Mouse (Mus musculus) liver, embryonic 16.5 days (tissue): ENCODE data around the gene Tlcd2. TPM values are rescaled to one million over a fixed set of nuclear protein-coding genes. Genes with fewer than 3 reads are reported as not detected.

Experiments used
- ATAC-seq: fragments of 200-750 bp; cut with Nextera tagmentation; 2 replicates; pipeline ENCODE4 v1.8.0; 2017; ENCODE audit warnings: low read depth, mild to moderate bottlenecking, moderate number of reproducible peaks, moderate library complexity
- H3K27ac ChIP-seq: fragments of 300-500 bp; sonication (generic); 2 replicates; pipeline ENCODE4 v1.5.1; 2014; ENCODE audit warnings: mild to moderate bottlenecking, low read length
- H3K27me3 ChIP-seq: fragments of 300-500 bp; sonication (generic); 2 replicates; pipeline ENCODE4 v1.6.1; 2014; ENCODE audit warnings: low read depth, low read length, mixed read lengths; ENCODE audit not compliant: control insufficient read depth, insufficient read depth
- H3K36me3 ChIP-seq: fragments of 300-500 bp; sonication (generic); 2 replicates; pipeline ENCODE4 v1.6.1; 2014; ENCODE audit warnings: mild to moderate bottlenecking; ENCODE audit not compliant: control insufficient read depth, insufficient read depth
- H3K4me1 ChIP-seq: fragments of 300-500 bp; sonication (generic); 2 replicates; pipeline ENCODE4 v1.6.1; 2014; ENCODE audit warnings: low read depth, low read length, mixed read lengths; ENCODE audit not compliant: control insufficient read depth
- H3K4me2 ChIP-seq: fragments of 300-500 bp; sonication (generic); 2 replicates; pipeline ENCODE4 v1.6.1; 2014; ENCODE audit warnings: low read depth, low read length, mixed read lengths
- H3K4me3 ChIP-seq: fragments of 300-500 bp; sonication (generic); 2 replicates; pipeline ENCODE4 v1.5.1; 2014; ENCODE audit warnings: low read depth, mild to moderate bottlenecking, low read length
- H3K9ac ChIP-seq: fragments of 300-500 bp; sonication (generic); 2 replicates; pipeline ENCODE4 v1.6.1; 2014; ENCODE audit warnings: low read depth, low read length
- H3K9me3 ChIP-seq: fragments of 300-500 bp; sonication (generic); replicated peaks from 2 replicates; pipeline ENCODE4 v1.6.1; 2016; ENCODE audit warnings: low read length; ENCODE audit not compliant: control insufficient read depth
- WGBS: fragments of 180-500 bp; shearing (Covaris S2); extraction: QIAGEN DNeasy Blood & Tissue Kit; methylation state at CpG from one replicate; pipeline ENCODE4 v1.1.7; 2014; ENCODE audit not compliant: insufficient replicate concordance; 5-methylcytosine and 5-hydroxymethylcytosine counted together
- polyA plus RNA-seq: library from polyadenylated mRNA; unstranded; fragments of >200 nt; fragmentation: Nextera tagmentation; extraction: Ambion mirVana; gene quantifications from 2 replicates; pipeline ENCODE4 v1.2.1, GENCODE M21; 2015

Tlcd2 gene
- polyA plus RNA-seq, 1 experiment from 2014 or later: 20.4 TPM

DNA sequence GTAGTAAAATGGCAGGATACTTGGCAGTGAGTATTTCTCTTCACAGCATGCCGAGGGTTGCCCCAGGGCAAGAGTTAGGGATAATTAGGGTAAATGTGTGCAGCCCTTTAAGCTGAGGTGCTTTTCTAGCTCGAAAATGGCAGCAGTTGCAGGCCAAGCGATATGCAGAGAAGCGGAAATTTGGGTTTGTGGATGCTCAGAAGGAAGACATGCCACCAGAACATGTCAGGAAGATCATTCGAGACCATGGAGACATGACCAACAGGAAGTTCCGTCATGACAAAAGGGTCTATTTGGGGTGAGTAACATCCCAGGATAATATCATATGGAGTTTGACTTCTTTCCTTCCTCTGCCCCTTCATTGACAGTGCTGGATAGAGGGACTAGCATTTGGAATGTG is 26.0 kb downstream of the Tlcd2 start:
- Histone ChIP-seq H3K4me1 (peaks cover 12% of the 10 kb centered on the region), H3K4me3 (peak overlapping the region; percentile 91), H3K9ac (peak overlapping the region; percentile 93), H3K27ac (no peak overlapping the region), H3K4me2 (peak overlapping the region; percentile 91), H3K9me3 (no peaks in the 10 kb centered on the region), H3K36me3 (peaks cover 29% of the 10 kb centered on the region), H3K27me3 (no peaks in the 10 kb centered on the region; the same call in none of the 2 replicates)
- no peak for ATAC-seq
- WGBS: 21% methylated on average over 6 of the region's 6 CpGs

DNA sequence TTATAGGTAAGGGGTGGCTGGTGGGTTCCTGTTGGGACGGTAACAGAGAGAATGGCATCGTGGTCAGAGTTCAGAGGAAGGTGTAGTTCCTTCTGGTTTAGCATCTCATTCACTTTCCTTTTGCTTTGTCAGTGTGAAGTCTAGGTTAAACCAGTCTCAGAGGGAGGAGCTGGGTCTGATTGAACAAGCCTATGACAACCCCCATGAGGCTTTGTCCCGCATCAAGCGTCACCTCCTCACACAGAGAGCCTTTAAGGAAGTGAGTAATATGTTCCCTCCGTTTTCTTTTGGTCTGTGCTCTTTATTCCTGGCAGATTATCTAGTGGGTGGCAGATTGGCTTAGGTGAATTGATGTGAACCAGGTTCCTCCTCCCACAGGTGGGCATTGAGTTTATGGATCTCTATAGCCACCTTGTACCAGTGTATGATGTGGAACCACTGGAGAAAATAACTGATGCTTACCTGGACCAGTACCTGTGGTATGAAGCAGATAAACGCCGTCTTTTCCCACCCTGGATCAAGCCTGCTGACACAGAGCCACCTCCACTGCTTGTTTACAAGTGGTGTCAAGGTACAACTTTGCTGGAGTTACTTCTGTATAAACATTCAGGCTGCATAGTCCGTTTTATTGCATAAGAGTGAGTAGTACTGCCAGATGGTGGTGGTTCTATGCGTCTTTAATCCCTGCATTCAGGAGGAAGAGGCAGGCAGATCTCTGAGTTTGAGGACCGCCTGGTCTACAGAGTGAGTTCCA is 33.0 kb downstream of the Tlcd2 start:
- peaks cover 90% of the 10 kb centered on the region for H3K36me3 ChIP-seq
- H3K27me3 ChIP-seq: no peaks in the 10 kb centered on the region
- no peaks in the 10 kb centered on the region; the same call in 1 of the 2 replicates for H3K4me1 ChIP-seq
- H3K4me3 ChIP-seq: no peak overlapping the region
- no peak overlapping the region for H3K9ac ChIP-seq
- no peak overlapping the region for H3K4me2 ChIP-seq
- no peaks in the 10 kb centered on the region for H3K9me3 ChIP-seq
- peak overlapping the region; percentile 64 for H3K27ac ChIP-seq
- ATAC-seq: peak; percentile 68
- 83% methylated on average over 10 of the region's 10 CpGs for WGBS

DNA sequence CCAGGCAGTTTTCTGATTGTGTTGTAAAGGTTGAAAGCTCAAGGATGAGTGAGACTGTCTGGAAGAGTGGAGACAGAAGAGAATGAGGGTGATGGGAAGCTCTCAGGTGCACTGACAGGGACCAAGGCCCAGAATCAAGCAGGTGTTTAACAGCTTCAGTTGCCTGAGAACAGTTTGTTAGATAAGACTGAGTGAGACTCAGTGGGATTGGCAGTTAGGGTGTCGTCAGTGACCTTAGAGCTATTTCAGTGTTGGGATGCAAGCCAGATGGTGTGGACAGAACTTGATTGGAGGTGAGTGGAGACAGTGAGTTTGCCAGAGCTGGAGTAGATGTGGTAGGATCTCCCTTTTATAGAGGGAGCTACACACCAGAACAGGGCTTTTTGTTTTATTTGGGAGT is 36.6 kb downstream of the Tlcd2 start:
- H3K4me3 ChIP-seq: no peak overlapping the region
- H3K27me3 ChIP-seq: no peaks in the 10 kb centered on the region
- WGBS: 59% methylated on average over 1 of the region's 1 CpGs
- no peaks in the 10 kb centered on the region for H3K9me3 ChIP-seq
- H3K4me1 ChIP-seq: no peaks in the 10 kb centered on the region; the same call in 1 of the 2 replicates
- no peak overlapping the region for H3K27ac ChIP-seq
- H3K36me3 ChIP-seq: peaks cover 90% of the 10 kb centered on the region
- no peak overlapping the region for H3K9ac ChIP-seq
- ATAC-seq: no peak; the same call in 1 of the 2 replicates
- H3K4me2 ChIP-seq: no peak overlapping the region

DNA sequence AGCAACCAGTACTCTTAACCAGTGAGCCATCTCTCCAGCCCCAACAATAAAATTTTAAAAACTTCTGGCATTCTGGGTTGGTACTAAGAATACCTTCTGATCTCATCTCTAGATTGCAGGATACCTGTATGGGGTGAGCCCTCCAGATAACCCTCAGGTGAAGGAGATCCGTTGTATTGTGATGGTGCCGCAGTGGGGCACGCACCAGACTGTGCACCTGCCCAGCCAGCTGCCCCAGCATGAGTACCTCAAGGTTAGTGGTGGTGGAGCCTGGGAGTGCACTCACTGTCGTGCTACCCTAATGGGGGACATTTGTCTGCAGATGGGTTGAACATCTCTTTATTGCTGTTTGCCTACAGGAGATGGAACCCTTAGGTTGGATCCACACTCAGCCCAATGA is 46.6 kb downstream of the Tlcd2 start:
- WGBS: 86% methylated on average over 4 of the region's 4 CpGs
- ATAC-seq: no peak
- H3K9ac ChIP-seq: no peak overlapping the region

DNA sequence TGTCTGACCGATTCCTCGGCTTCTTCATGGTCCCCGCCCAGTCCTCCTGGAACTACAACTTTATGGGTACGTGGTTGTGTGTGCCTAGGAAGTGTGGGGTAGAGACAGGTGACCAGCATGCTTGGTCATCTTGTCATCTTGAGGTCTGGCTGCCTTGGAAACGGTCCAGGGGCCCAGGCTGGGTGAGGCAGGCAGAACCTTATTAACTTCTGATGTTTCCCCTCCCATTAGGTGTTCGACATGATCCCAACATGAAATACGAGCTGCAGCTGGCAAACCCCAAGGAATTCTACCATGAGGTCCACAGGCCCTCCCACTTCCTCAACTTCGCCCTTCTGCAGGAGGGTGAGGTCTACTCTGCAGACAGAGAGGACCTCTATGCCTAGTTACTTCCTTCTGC is 47.4 kb downstream of the Tlcd2 start:
- WGBS: 68% methylated on average over 8 of the region's 8 CpGs
- Histone ChIP-seq H3K27me3 (no peaks in the 10 kb centered on the region), H3K36me3 (peaks cover 44% of the 10 kb centered on the region), H3K9ac (no peak overlapping the region), H3K4me1 (peaks cover 23% of the 10 kb centered on the region), H3K27ac (peak overlapping the region; percentile 91), H3K9me3 (no peaks in the 10 kb centered on the region), H3K4me2 (no peak overlapping the region), H3K4me3 (no peak overlapping the region)
- no peak for ATAC-seq

More for the DNA sequence above, 46.6 kb downstream of the Tlcd2 start:
- no peaks in the 10 kb centered on the region for H3K9me3 ChIP-seq
- H3K4me2 ChIP-seq: no peak overlapping the region
- no peaks in the 10 kb centered on the region for H3K27me3 ChIP-seq
- peaks cover 50% of the 10 kb centered on the region for H3K36me3 ChIP-seq
- H3K27ac ChIP-seq: no peak overlapping the region
- peaks cover 23% of the 10 kb centered on the region for H3K4me1 ChIP-seq
- H3K4me3 ChIP-seq: no peak overlapping the region

DNA sequence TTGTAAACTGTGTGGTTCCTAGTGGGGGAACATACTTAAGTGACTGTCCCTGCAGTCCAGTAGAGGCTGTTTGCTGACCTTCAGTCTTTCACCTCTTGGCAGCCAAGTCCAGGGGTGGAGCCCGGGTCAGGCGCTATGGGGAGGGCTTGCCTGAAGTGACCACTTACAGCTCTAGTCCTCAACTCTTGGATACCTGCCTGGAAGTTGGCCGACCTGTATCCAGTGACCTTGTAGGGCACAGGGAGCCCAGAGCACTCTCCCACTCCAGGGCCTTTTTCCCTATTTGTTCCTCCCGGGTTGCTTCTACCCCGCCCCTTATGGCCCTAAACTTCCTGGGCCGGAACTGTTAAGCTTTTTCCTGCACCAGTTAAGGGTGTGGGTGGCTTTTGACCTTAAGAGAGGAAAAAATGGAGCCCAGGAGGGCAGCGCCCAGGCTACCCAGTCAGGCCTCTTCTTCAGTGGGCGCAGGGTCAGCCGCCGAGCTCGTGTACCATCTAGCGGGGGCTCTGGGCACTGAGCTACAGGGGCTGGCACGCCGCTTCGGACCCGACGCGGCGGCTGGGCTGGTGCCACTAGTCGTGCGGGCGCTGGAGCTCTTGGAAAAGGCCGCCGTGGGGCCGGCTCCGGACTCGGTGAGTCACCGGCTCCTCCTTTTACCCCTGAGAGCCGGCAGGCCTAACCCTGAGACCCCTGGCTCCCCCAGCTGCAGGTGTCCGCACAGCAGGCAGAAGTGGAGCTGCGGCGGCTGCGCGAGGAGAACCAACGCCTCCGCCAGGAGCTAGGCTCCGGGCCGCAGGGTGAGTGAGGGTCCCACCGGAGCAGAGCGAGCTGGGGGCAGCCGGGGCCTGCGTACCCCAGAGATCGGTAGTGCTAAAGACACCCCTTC is 48.5 kb downstream of the Tlcd2 start, which contains the start of gene Rilp:
TSS of gene Rilp (plus strand) at position 354 of the 886 bp plus-strand sequence.
- ATAC-seq: peak; percentile 82
- WGBS: 4% methylated on average over 43 of the region's 43 CpGs
- peaks cover 34% of the 10 kb centered on the region for H3K36me3 ChIP-seq
- peak within 1 kb of the TSS; percentile 97 for H3K4me2 ChIP-seq
- H3K27ac ChIP-seq: peak within 1 kb of the TSS; percentile 91
- H3K27me3 ChIP-seq: no peaks in the 10 kb centered on the region
- peaks cover 23% of the 10 kb centered on the region for H3K4me1 ChIP-seq
- H3K4me3 ChIP-seq: peak within 1 kb of the TSS; percentile 68
- peak within 1 kb of the TSS; percentile 75 for H3K9ac ChIP-seq
- no peaks in the 10 kb centered on the region for H3K9me3 ChIP-seq

DNA sequence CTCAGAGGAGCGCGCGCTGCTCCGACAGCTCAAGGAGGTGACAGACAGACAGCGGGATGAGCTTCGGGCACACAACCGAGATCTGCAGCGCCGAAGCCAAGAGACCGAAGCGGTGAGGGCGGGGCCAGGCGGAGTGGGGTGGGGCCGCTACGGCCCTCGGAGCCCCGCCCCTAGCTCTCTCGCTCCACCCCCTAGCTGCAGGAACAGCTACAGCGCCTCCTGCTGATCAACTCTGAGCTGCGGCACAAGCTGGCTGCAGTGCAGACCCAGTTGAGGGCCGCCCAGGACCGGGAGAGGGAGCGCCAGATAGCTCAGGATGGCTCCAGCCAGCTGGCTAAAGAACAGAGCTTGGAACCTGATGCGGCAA is 49.1 kb downstream of the Tlcd2 start:
- ATAC-seq: peak; percentile 81
- H3K9me3 ChIP-seq: no peaks in the 10 kb centered on the region
- peak overlapping the region; percentile 91 for H3K27ac ChIP-seq
- H3K27me3 ChIP-seq: no peaks in the 10 kb centered on the region
- peak overlapping the region; percentile 68 for H3K4me3 ChIP-seq
- 2% methylated on average over 24 of the region's 24 CpGs for whole genome bisulfite sequencing
- peak overlapping the region; percentile 75 for H3K9ac ChIP-seq
- peaks cover 23% of the 10 kb centered on the region for H3K4me1 ChIP-seq
- H3K36me3 ChIP-seq: peaks cover 29% of the 10 kb centered on the region
- H3K4me2 ChIP-seq: peak overlapping the region; percentile 97

DNA sequence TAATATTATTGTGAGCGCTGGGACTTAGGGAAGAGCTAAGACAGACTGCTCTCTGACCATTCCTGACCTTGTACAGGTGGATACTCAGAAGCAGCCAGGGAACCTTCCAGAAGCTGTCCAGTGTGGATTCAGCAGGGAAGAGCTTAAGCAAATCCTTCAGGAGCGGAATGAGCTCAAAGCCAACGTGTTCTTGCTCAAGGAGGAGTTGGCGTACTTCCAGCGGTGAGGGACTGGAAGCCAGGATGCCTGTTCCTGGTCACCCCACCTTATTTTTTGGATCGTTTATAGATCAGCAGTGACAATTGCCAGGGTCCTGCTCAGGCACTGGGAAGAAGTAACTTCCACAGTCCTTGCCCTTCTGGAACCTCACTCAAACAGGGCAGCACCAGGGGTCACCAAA is 49.7 kb downstream of the Tlcd2 start:
- Histone ChIP-seq H3K27me3 (no peaks in the 10 kb centered on the region), H3K9me3 (no peaks in the 10 kb centered on the region), H3K36me3 (peaks cover 23% of the 10 kb centered on the region), H3K9ac (no peak overlapping the region), H3K27ac (no peak overlapping the region), H3K4me1 (peaks cover 23% of the 10 kb centered on the region), H3K4me3 (no peak overlapping the region), H3K4me2 (no peak overlapping the region)
- no peak for ATAC-seq
- 86% methylated on average over 6 of the region's 6 CpGs for WGBS
